Mouse (Mus musculus): ENCODE measurements at regions not wholly inside any gene's neighbourhood (a gene's known extent, or its start where the extent isn't known, plus 50 kb on each side); places are given as distances from the start of the nearest gene placed in this dataset.

- DNase-seq, result no peak
Measured at GRCm38 (mm10) chr3:17668839-17669238, 279.4 kb upstream of the Cypt12 start.
